Mouse (Mus musculus) cerebellum, postnatal 14 days (tissue): ENCODE measurements around the gene Homer2.

Source experiments
- DNase-seq, 2 experiments: peaks; one replicate each; pipeline ENCODE4 v3.0.0; 2021; ENCODE audit warnings: mixed read lengths in 2 of 2

Gene Homer2

DNA sequence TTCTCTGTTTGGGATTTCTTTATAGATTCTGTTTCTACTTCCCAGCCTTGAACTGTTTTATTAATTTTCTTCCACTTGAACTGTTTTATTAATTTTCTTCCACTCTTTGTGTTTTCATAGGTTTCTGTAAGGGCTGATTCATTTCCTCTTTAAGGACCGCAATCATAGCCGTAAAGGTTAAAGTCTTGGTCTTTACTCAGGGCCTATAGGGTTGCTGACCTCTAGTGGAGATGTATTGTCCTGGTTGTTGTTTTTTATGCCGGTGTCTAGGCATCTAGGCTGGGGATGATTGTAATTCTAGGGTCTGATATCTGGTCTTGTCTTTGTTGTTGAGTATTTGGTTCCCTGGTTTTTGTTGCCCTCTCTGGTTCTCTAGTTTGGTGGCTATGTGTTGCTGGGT, 123.8 kb downstream of the Homer2 start:
- no peak for DNase-seq

DNA sequence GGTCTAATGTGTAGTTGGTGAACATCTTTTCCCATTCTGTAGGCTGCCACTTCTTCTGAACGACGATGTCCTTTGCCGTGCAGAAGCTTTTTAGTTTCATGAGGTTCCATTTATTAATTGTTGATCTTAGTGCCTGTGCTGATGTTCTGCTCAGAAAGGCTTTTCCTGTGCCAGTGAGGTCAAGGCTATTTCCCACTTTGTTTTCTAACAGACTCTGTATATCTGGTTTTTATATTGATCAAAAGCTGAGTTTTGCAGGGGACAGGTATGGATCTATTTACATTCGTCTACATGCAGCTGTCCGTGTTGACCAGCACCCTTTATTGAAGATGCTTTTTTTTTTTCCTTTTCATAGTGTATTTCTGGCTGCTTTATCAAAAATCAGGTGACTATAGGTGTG, 128.0 kb downstream of the Homer2 start:
- no peak for DNase-seq

DNA sequence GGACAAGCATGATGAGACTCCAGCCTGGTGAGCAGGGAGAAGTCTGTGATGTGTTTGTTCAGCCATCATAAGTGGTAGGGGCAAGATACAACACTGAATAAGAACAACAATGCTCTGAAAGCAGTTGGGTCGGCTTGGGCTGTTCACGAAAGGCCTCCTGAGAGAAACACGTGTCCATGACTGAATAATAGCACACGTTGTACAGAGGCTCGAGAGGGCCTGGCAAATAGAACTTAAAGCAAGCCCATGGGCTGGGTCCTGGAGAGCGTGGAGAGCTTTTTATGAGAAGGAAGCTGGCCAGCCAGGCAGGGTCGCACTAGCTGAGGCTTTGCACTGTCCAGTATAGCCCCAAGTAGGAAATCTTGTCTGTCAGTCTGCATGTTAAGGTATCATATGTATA, 128.9 kb downstream of the Homer2 start:
- no peak for DNase-seq

DNA sequence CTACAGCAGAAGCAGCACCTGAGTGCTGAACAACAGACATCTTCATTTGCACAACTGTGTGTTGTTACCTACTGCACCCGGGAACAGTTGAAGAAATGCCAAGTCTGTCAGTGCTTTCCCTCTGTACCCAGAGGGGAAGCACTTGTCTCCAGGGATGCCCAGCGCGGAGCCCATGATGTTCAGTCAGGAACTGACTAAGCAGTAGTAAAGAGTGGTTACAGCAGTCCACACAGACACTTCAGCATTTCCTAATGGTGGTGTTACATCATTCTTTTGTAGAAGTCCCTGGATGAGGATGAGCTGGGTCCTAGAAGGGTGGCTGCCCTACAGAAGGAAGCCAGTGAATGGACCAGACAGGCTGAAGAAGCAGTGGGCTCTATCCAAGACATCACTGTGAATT, 129.5 kb downstream of the Homer2 start:
- DNase-seq = no peak

DNA sequence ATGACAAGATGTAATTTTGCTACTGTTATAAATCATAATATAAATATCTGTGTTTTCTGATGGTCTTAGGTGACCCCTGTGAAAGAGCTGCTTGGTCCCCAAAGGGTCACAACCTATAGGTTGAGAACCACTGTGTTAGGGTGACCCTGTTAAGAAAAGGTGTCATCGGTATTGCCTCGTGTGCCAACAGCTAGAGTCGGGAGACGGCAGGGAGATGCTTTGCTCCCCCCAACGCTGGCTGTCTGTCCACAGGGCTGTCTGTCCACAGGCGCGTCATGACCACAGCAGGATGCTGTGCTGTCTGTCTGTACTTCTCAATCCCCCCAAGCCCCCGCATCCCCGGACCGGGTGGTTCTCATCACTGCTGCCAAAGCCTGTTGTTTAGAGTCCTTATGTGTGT, 131.7 kb downstream of the Homer2 start:
- no peak for DNase-seq

DNA sequence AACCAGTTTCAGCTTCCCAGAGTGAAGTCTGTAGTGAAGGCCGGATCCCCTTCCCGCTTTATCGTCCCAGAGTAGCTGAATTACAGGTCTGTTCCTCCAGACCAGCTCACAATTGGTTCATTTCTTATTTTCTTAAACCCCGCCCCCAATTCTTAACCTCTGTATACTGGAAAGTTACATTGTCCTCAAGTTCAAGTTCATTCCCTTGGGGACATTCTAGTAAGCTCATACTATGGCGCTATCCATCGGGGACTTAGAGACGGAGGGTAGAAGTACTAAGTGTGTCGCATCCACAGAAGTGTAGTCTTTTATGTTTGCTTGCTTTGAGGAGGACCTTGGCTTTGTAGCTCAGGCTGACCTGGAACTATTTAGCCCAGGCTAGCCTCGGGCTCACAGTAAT, 133.5 kb downstream of the Homer2 start:
- no peak for DNase-seq

DNA sequence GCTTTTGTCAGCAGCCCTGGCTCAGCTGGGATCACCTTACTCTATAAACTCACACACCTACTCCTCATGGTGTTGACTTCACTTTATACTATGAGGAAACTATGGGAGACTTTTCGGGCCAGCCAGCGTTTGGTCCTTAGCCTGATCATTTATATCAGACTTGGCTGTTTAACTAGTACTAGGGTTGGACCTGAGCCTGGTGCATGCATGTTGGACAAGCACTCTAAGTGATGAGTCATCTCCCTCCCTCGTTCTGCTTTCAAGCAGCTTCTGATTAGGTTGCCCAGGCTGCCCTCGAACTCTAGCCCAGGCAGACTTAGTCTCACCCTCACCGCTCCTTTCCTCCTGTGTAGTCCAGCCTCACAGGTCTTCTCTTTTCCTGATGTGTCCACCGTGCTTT, 133.9 kb downstream of the Homer2 start:
- DNase-seq = peak in 1 of 2 experiments; percentile 11

DNA sequence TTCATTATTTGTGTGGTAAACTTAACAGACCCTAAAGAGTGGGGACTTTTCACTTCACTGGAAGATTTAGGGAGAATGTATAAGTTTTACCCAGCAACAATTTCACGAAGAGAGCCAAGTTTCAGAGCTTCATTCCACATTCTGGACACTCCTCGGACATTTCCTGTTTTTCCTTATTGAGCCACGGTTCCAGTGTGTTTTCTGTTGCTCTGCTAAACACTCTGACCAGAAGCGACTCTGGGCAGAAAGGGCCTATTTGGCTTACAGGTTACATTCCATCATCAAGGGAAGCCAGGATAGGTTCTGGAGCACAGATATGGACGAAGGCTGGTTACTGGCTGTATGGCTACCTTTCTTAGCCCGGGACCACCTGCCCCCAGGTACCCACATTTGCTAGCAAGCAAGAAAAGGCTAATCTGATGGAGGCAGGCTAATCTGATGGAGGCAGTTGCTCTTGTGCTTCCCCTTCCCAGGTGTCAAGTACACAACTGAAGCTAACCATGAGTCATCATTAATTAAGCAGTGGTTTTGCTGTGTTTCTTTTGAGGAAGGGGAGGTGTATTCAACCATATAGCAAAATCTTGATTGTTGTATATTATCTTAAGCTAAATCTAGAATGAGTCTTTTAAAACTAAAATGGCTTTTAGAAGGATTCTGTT, 134.6 kb downstream of the Homer2 start:
- no peak for DNase-seq

DNA sequence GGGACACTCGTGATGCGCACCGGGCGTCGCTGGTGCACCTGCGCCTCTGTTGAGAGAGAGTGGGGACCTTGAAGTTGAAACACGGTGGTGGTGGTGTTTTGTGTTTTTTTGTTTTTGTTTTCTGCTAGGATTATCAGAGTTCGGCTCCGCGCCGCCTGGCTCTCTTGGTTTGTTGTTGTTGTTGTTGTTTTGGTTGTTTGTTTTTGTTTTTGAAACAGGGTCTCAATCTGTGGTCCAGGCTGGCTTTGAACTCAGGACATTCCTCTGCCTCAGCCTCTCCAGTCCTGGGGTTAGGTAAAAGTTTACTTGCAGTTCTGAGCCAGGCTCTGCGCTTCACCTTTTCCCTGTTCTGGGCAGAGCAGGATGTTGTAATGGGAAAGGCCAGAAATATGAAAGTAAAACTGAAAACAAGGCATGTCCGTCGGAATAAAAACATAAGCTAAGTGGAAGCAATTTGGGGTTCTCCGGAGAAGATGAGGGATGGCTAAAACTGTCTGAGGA, 135.3 kb downstream of the Homer2 start:
- DNase-seq = no peak

DNA sequence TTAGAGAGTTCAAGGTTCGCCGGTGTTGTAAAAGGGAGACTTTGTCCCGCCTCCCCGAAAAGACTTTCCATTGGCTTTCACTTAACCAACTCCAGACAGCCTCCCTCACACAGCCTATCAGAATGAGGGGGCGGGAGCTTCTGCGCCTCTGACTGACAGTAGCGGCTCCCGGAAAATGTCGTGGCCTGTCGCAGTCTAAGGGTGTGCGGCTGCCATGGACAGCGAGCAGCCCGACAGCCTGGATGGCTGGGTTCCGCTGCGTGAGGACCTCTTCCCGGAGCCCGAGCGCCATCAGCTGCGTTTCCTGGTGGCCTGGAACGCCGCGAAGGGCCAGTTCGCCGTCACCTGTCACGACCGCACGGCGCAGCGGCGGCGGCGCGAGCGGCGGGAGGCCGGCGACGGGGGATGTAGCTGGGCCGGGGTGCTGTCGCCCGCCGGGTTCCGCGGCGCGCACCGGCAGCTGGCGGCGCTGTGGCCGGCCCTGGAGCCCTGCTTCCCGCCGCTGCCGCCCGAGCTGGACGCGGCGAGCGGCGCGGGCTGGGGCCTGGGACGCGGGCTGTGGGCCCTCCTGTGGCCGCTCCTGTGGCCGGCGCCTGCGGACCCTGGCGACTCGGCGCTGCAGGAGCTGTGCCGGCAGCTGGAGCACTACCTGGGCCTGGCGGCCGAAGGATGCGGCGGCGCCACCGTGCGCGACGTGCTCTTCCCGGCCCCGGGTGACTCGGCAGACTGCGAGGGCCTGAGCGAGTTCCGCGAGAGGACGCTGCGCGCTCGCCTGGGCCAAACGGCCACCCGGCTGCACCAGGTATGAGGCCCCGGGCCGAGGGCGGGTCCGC, 136.0 kb downstream of the Homer2 start, which contains the start of gene Whamm:
Whamm (plus strand) TSS at position 159 of the 833 bp plus-strand sequence.
- DNase-seq = peak; percentile 92 to 94

DNA sequence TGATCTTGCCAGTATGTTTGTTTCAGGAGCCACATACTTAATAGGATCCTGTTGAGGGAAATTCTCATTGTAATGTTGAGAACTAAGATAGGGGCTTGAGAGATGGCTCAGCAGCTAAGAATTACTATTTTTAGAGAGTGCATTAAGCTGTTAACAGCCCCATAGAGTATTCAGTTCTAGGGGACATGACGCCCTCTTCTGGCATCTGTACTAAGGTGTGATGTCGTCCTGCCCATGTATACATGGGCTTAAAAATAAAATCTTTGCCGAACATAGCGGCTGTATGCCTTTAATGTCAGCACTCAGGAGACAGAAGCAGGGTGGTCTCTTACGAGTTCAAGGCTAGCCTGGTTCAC, 136.6 kb downstream of the Homer2 start:
- DNase-seq = no peak

DNA sequence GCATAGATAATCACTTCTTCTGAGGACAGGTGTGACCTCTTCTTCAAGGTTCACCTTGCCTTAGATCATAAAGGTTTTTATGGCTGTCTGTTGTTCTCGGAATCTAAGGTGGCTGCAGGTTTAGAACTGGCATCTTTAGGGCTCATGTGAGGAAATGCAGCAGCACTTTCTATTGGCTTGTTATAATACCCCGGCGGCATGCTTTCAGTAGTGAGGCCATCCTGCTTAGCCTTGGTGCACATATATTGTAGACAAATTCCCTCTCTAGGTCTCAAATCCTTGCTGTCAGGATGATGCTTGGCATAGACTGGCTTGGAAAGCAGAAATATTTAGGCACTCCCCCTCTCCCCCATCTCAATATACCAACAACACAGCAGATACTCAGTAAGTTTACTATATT, 137.1 kb downstream of the Homer2 start:
- no peak for DNase-seq

DNA sequence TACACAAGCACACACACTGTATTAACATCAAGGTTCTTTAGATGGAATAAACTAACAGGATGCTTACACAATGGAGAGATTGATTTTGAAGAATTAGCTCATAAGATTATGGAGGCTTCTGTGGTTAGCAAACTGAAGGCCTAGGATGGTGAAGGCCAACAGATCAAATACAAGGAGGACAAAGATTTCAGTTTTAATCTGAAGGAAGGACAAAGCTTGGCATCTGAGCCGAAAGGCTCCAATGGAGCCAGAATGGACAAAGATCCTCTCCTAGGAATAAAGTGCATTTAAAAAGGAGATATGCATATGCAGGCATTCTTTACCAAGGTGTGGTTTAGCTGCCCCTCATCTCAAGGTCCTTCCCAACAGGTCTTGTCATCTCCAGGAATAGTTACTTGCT, 137.5 kb downstream of the Homer2 start:
- no peak for DNase-seq

DNA sequence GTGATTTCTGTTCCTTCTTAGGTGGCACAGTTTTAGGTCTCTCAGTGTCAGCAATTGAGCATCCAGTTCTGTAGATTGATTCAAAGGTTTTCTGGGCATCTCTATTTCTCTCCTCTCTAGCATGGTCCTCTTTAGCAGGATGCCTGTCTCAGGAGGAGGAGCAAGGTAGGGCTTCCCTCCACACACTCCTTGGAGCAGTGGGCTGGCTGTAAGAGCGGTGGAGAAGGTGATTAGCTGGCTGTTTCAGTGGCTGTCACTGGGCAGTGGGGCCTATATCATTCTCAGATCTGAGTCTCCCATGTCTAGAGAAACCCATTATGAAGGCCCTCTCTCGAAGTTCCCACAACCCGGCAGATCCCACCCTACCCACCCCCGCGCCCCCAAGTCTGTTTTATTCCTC, 139.9 kb downstream of the Homer2 start:
- no peak for DNase-seq

DNA sequence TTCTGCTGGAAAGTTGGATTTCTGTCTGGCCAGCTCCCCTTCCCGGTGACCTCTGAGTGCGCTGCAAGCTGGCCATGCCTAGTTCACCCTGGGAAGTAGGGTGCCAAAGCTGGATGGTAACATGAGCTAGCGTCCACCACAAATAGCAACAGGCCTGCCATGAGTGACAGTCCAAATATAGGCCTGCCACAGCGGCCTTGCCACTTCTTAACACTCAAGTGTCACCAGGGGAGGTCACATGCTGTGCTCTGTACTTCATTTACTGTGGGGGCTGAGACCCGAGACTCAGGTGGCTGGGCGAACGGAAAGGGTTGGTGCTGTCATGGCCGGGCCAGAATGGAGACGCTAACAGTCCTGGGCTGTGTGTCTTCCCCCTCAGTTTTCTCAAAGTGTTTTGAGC, 140.4 kb downstream of the Homer2 start, which contains the start of gene Fsd2:
Fsd2 (minus strand) TSS at position 53 of the 400 bp plus-strand sequence.
- no peak for DNase-seq

DNA sequence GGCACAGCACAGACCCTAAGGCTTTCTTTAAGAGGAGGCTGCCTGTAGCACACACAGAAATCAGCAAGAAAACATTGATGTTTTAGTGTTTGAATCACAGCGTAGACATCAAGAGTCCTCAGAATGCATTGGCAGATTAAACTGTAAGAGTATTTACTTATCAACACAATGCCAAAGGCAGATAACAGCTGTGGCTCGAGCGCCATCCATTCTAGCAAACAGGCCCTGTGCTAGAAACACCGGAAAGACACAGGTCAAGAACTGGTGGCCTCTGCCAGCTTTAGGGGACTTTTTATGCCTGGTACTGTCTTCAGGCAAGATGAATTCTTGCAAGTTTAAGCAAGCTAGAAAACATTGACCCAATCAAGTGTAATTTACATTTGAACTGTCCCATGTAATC, 141.0 kb downstream of the Homer2 start:
- no peak for DNase-seq

DNA sequence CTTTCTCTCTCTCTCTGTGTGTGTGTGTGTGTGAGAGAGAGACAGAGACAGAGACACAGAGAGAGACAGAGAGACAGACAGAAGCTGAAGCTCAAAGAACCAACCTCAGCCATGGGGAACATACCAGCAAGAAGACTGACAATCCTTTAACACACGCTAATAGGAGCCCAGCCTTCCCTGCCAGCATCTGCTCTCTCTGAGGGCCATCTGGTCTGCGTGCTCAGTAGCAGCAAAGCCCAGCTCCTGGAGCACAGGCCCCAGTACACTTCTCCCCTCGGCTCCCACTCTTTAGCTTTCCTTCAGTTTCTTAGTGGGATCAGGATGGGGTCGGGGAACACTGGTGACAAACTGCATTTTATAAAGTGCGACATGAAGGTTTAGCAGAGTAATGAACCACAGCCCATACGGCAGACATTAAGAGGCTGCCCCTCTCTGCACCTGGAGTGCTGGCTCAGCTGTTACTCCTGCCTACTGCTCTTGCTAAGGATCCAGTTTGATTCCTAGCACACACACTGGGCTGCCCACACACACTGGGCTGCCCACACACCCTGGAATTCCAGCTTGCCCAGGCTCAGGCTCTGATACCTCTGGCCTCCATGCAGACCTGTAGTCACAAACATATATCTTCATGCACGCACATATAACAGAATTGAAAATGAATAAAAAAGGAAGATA, 141.8 kb downstream of the Homer2 start:
- DNase-seq = peak; percentile 60 to 67

DNA sequence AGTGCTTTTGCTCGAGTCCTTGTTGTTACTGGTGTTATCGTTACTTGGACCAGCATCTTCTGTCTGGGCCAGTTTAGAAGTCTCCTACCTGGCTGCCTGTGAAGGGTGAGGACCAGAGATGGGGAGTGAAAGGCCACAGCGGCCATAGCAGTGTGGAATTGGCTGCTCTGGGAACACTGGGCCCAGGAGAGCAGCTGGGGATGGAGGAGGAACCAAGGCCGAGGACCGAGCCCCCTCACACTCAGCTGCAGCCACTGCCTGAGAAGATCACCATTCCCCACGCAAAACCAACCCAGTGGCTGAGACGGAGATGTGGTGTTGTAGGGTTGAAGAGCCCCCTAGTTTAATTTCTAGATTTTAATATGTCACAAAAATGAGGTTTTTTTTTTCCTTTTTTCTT, 142.6 kb downstream of the Homer2 start:
- DNase-seq = no peak

DNA sequence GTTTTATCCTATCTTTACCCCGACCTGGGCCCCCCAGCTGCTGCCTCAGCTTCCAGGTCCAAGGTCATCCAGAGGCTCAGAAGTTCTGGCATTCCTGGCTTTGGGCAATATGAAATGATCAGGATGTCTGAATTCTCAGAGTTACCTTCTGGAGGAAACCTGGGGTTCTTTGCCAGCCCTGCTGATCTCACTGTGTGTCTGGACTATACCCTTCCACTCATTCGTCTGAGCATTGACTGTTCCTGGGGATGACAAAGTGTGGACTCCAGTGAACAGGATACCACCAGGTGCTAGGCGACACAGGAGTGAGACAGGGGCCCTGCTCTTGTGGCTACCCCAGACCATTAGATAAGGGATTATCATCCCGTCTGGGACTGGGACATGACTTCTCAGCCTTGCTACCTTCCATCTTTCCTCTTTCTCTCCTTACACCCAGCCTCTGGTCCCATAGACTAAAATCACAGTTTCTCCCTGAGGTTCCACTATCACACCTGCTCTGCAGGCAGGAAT, 143.8 kb downstream of the Homer2 start:
- no peak for DNase-seq

DNA sequence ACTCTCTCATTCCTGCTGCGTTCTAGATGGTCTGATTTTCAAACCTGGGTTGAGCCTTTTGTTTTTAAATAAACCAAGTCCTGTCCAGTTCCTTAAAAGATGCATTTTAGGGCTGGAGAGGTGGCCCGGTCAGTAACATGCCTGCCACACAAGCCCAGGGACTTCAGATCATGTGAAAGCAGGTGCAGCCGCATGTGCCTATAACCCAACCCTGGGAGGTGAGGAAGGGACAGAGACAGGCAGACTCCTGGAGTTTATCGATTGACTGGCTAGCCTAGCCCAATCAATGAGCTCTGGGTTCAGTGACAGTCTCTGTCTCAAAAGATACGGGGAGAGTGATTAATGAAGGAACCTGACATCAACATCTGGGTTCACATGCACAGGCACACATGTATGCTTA, 146.1 kb downstream of the Homer2 start:
- DNase-seq = no peak

DNA sequence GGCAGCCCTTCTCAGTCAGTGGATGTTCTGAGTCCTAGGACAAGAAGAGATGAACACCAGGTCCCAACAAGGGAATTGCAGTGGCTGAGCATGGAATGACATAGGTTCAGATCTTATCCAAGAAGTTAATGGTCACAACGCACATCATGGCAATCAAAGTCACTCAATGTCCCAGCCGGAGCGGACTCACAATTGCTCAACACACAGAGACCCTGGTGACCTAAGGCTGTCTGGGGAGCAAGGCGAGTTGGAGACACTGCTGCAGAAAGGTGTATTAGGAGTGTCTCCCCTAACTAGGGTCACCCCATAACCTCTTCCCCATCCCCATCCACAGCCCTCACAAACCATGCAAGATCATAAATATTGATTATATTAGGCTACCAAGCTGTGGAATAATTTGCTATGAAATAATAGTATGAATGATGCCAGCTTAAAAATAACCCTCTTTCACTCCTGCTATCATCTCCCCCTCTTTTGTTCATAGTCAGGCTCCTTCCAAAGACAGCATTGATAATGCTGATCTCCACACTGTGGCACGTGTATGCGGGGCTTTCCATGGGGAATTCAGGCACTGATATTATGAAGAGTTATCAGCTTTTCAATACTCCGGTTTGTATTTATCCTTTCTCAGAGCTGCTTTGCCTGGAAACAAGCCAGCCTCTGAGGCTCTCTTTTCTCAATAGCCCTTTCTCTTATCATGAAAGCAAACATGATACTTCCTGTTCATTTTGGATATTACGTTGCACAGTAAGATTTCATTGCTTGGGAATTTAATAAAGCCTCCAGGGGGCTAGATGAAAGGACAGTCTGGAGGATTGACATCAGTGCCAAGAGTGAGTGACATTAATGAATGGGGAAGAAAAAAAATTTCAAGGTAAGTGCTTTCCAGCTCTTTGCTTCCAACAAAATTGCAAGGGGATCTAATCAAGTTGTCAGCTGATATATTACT, 147.0 kb downstream of the Homer2 start:
- no peak for DNase-seq
